Mouse (Mus musculus) MEL (cell line): ENCODE data around the gene Fchsd2.

Source experiments
- CTCF ChIP-seq, 3 experiments: IDR thresholded peaks in 2 of 3; conservative IDR thresholded peaks in 1 of 3; 2 replicates each; pipeline ENCODE4 v1.5.1; 2011 to 2012; ENCODE audit warnings: low read length in 3 of 3, low read depth in 2 of 3, mild to moderate bottlenecking in 2 of 3, improper control_type of control experiment in 1 of 3, inconsistent platforms in 1 of 3, mixed read lengths in 1 of 3, moderate library complexity in 1 of 3; ENCODE audit not compliant: control insufficient read depth in 1 of 3, insufficient read depth in 1 of 3, poor library complexity in 1 of 3, severe bottlenecking in 1 of 3
- EP300 ChIP-seq, 2 experiments: IDR thresholded peaks; 2 replicates each; pipeline ENCODE4 v1.6.1; 2011; ENCODE audit warnings: improper control_type of control experiment in 2 of 2, low read length in 2 of 2, low read depth in 1 of 2, mild to moderate bottlenecking in 1 of 2
- POLR2A ChIP-seq, 2 experiments: IDR thresholded peaks; 2 replicates each; pipeline ENCODE4 v1.6.1; 2011 to 2012; ENCODE audit warnings: low read length in 2 of 2, mild to moderate bottlenecking in 2 of 2, control low read depth in 1 of 2, improper control_type of control experiment in 1 of 2, low read depth in 1 of 2, moderate library complexity in 1 of 2; ENCODE audit not compliant: control insufficient read depth in 1 of 2, insufficient read depth in 1 of 2, poor library complexity in 1 of 2

DNA sequence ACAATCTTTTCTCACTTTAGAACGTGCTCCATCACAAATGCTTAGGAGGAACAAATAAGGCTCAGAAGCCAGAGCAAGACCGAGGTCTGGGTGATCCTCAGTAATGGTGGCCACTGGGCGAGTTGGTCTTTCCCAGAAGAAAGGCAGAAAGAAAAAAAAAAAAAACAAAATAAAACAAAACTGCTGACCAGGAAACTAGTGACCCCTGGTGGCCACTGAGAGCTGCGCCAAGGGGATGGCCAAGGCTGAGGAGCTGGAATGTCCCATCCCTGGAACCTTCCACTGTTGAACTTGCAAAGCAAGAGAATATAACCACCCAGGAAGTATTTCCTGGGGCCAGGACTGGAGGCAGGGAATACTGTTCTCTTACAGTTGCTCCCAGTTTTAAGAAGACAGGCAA, 195.8 kb downstream of the Fchsd2 start:
- TF ChIP-seq CTCF (IDR thresholded peaks at IDR 0.05 in 2 of 3, conservative IDR thresholded peaks at IDR 0.05 in 1 of 3; ENCODE audit: control insufficient read depth in 1 of 3, insufficient read depth in 1 of 3, low read depth in 2 of 3, low read length in 3 of 3, poor library complexity in 1 of 3, severe bottlenecking in 1 of 3) (peak; percentile 74 to 81 (median 77)), EP300 (IDR thresholded peaks at IDR 0.05; ENCODE audit: low read depth in 1 of 2, low read length in 2 of 2) (no peak), POLR2A (IDR thresholded peaks at IDR 0.05; ENCODE audit: control insufficient read depth in 1 of 2, insufficient read depth in 1 of 2, low read depth in 1 of 2, low read length in 2 of 2, poor library complexity in 1 of 2) (no peak)
